Mouse (Mus musculus) cerebellum, adult 9-10 months (tissue): ENCODE data around the gene Cand2.

Experiments
- DNase-seq: peaks from one replicate; pipeline ENCODE4 v3.0.0; 2022

Cand2 gene

DNA sequence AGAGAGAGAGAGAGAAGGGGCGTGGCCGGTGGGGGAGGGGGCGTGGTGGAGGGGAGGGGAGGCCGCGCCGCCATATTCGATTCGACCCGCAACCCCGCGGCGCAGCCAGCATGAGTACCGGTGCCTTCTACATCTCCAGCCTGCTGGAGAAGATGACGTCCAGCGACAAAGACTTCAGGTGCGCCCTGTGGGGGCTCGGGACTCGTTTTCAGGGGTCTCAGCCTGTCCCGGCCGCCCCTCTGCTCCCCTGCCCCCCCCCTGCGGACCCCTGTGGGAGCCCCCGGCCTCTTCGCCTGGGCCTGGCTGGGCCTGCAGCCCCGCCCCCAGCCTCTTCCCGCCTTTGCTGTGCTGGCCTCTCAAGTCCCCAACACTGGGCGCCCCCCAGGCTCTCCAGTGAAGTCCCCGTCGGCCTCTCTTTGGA is at the start of gene Cand2:
TSS of gene Cand2 (plus strand) at position 38 of the 421 bp plus-strand sequence.
- peak; percentile 48 for DNase-seq

DNA sequence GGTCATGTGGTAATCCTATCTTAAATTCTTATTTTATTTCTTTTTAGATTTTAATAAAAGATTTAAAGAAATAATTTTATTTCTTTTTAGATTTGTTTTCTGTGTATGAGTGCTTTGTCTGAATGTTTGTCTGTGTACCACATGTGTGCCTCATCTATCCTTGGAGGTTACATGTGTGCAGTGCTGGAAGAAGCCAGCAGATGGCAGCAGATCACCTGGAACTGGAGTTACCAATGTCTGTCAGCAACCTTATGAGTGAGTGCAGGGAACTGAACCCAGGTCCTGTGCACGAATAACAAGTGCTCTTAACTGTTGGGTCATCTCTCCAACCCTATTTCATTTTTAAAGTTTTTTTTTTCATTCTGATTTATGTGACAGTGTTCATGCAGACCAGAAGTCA is 47.2 kb upstream of the Cand2 start:
- DNase-seq: peak; percentile 45

DNA sequence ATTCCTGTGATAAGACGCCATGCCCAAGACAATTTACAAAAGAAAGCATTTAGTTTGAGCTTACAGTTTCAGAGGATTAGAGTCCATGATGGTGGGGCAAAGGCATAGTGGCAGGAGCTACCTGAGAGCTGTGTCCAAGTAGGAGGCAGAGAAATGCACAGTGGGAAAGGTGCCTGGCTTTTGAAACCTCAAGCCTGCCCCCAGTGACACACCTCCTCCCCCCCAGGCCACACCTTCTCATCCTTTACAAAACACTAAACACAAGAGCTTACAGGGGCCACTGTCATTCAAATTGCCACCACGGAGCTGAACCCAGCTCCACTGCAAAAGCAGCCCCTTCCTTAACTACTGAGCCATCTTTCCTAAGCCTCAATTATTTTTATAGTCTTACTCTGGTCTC is 46.8 kb upstream of the Cand2 start:
- DNase-seq: no peak

DNA sequence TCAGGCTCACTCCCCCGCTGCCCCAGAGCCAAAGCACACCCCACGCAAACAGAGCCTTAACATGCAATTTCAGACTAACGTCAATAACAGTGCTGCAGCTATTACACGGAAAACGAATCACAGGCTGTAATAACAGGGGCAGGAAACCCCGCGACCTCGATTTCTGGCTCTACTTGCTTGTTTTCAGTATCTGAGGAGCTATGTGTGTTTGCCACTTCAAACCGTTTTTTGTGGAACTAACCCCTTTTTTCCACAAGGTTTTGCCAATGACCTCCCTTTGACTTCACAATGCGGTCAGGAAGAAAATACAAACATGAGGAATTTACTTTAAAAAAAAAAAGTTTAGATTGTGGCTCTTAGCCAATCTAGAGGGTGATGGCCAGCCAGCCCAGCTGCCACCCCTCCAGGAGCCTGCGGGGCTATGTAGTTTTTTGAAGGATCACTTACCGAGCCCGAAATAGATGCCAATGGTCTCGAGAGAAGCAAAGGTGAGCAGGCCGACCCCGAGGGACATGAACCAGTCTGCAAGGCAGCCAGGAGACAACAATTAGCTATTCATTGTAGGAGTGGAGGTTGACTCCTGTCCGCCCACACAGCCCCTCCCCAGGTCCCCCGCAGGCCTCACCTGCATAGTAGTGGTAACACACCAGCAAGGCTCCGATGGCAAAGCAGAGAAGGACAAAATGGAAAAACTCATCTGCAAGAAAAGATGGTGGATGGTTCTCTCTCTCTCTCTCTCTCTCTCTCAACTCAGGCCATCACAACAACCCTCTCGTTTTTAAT is 43.6 kb upstream of the Cand2 start:
- DNase-seq: no peak

DNA sequence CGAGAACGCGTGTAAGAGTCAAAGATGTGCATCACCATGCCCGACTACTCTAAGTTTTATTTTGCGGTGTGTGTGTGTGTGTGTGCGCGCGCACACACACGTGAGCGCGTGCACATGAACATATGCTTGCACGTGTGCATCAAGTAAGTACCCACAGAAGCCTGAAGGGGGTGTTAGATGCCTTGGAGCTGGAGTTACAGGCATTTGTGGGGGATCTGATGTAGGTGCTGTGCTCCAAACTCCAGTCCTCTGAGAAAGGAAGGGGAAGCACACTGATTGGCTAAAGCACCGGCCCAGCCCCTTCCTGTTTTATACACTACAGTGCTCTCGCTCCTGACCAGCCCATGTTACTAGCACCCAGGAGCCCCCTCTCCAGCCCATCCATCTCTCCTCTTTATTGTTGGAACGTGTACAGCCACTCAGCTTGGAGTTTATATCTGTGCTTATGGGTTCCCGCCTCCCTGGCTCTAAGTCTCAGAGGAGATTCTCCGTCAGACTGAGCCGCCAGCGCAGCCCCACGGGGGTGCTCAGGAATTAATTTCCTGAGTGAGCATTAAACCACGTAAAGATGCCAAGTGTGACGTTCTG is 41.9 kb upstream of the Cand2 start:
- no peak for DNase-seq

DNA sequence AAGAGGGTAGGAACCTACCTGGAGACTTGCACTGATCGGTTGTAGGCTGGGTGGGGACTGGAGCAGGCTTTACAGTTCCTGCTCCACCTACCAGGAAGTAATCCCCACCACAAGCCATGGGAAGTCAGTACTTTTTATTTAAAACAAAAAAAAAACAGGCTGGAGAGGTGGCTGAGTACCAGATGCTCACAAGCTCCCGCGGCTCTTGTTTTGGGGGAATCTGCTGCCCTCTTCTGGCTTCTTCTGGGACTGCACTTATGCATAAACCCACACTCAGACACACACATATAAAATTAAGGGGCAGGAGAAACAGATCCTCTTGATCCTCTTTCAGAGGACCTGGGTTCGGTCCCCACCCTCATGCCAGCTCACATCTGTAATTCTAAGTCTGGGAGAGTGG is 39.4 kb upstream of the Cand2 start:
- DNase-seq: no peak

DNA sequence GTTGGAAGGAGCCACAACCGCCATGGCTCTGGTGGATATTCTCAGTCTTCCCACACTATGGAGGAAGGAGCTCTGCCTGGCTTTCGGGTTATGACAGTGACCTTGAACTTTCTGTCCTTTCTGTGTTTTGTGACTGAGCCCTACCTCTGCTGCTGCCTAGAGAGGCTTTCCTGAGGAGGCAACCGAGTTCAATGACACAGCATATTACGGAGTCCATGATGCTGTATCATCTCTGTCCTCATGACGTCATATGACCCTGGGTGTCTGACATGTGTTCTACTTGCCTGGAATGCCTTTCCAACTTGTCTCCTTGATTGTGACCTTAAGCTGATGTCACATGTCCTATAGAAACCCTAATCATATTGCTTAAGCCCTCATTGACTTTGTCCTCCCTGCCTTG is 35.3 kb upstream of the Cand2 start:
- no peak for DNase-seq

DNA sequence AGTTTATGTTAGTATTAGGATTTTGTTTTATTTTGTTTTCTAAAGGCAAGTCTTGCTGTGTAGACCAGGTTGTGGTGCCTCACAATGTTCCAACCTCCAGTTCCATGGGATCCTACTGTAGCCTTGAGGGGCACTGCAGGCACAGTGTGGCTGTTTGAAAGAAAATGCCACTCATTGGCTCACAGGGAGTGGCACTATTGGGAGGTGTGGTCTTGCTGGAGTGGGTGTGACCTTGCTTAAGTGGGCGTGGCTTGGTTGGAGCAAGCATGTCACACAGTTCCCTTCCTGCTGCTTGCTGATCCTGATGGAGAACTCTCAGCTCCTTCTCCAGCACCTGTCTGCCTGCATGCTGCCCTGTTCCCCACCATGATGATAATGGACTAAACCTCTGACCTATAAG is 30.8 kb upstream of the Cand2 start:
- DNase-seq: no peak

DNA sequence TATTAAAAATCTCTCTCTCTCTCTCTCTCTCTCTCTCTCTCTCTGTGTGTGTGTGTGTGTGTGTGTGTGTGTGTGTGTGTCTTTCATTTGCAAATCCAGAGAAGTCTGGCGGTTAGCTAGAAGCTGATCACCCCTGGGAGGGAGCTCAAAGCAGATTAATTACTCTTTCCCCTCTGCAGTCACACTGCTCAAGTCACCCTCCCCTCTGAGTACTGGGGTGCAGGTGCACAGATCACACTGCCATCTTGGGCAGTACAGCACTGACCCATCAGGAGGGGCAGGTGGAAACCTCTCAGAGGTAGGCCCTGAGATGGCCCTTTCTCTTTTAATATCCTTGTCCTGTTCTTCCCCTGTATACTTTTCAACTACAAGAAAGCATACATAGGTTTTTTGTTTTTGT is 28.0 kb upstream of the Cand2 start:
- no peak for DNase-seq

DNA sequence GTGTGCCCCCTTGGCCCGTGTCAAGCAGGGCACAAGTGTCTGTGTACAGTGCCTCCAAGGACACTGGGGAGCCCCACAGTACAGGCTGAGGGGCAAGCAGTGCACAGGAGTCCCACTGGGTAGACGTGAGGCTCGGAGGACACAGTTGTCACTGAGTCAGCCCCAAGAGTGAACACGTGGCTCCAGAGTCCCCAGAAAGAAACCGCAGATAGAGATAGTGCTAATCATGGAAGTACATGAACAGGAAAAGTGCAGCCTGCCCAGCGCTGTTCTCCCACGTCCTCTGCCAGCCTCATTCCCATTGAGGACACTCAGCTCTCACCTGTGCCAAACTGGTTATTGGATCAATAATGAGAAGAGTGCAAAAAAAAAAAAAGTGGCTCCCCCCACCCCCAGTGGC is 18.8 kb upstream of the Cand2 start:
- DNase-seq: no peak

DNA sequence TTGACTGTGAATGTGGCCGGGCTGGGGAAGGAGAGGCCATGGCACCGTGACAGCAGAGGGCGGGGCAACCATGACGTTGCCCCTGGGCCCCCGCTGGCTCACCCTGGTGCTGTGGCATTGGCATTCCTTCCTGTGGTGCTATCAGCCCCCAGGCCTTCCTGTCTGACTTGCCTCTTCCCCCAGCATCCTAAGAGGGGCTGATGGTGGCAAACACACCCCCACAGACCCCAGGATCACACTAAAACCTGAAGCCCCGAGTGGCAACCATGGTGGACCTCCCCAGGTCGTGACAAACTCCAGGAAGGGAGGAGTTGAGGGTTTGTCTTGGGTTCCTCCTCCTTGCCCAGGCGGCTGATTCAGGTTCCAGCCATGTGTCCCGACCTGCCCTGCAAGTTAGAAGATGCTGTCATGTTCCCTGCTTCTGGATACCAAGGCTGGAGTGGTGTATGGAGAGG is 15.3 kb upstream of the Cand2 start:
- DNase-seq: no peak

DNA sequence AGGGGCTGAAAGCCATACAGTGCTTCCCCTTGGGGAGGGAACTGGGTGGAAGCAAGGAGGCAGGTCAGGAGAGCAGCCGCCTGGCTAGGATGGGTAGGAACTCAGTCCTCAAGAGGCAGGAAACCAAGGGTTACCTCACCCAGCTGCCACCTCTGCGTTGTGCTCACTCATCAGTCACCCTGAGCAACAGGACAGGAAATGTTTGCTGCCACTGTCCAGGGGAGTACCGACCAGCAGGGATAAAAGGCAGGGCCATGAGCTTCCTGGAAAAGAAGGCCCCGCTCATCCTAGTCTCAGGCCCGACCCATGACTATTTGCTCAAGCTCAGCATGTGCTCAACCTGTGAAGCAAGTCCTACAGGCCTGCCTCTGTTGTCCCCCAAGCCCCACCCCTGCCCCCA is 14.9 kb upstream of the Cand2 start:
- DNase-seq: no peak

DNA sequence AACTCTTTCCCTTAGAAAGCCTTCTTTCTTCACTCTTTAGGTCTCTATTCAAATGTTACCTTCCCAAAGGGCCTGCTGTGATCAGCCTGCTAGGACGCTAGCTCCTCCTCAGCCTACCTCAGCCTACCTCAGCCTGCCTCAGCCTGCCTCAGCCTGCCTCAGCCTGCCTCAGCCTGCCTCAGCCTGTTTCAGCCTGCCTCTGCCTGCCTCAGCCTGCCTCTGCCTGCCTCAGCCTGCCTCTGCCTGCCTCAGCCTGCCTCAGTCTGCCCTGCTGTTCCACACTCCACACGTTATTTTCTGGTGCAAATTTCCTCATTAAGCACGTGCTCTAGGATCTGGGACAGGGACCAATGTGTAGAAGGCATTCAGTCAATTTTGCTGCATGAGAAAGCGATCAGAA is 14.2 kb upstream of the Cand2 start:
- no peak for DNase-seq

DNA sequence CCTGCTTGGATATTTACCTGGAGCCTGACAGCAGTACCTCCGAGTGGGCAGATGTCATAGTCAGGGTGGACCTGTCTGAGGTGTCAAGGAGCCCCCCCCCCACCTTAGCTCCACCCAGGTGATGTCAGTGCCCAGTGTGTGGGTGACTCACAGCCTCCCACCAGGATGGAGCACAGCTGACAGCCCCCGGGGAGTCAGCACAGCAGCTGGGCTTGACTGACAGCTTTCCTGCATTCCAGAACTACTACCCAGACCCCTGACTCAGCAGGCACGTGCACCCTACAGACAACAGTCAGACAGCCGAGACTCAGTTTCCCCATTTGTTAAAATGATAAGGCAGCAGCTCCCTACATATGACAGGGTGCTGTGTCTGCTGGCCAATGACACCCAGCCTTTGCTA is 13.4 kb upstream of the Cand2 start:
- no peak for DNase-seq

DNA sequence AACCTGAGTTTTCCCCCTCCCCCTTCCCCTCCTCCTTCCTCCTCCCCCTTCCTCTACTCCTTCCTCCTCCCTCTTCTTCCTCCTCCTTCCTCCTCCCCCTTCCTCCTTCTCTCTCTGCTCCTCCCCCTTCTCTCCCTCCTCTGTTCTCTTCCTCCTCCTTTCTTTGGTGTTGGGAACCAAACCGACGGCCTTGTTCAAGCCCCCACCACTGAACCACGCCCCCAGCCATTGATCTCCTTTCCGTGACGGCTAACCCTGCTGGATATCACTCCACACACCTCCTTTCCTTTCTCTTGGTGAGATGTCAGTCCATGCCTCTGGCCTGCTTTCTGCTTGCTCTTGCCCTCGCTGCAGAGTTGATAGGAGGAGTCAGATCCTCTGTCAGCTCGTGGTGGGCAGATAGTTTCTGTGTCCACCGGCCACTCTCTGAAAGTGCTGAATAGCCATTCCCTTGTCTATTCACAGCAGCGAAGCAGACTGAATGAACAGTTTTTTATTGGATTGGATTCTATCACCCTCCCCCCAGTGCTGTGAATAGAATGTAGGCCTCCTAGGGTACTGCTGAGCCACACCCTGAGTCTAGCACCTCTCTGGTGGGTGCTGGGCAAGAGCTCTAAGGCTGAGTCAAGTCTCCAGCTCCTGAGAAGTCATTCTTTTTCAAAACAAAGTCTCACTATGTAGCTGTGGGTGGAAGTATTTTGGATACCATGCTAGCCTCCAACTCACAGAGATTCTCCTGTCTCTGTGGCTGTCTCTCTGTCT is 12.2 kb upstream of the Cand2 start, which contains the start of gene Tmem40:
TSS of gene Tmem40 (minus strand) at position 416 of the 762 bp plus-strand sequence.
- DNase-seq: no peak

DNA sequence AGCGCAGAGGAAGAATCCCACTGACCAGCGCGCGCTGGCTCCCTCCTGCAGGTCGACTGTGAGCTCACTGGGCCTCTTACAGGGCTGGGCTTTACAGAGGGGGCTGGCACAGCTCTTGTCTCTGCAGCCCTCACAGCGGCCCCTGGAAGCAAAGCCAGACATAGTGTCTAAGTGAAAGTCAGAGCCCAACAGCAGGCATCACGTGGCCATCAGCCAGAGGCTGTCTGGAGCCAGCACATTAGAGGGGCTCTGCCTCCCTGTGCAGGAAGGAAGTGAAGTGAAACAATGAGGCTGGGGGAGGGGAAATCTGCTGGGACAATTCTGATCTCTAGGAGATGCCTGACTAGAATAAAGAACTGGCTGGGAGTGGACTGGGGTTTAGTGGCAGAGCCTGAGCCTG is 10.2 kb upstream of the Cand2 start:
- DNase-seq: no peak

DNA sequence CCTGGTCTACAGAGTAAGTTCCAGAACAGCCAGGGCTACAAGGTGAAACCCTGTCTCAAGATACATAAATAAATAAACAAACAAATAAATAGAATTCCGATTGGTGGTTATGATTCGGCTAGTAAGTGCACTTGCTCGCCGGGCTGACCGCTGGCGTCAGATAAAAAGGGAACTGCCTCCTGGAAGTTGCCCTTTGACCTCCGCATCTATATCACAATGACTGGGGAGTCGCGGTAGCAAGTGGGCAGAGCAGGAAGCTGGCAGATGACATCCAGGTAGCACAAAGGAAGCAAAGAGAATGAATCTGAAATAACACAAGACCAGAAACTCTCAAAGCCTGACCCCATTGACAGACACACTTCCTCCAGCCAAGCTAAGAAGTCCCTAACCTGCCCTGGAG is 7.0 kb upstream of the Cand2 start:
- DNase-seq: no peak

DNA sequence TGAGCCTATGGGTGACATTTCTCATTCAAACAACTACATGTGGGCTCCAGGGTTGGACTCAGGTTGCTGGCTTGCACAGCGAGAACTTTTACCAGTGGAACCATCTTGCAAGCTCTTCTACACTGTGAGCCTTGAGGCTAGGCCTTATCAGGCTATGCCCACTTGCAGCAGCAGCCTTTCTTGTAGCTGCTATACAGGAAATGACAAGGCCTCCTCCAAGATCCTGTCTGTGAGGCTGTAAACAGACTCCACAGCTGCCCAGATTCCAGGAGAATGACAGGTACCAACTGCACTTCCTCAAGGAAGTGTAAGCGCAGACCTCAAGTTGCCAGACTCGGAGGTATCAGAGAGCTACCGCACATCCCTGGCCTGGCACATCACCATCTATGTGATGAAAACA is 6.1 kb upstream of the Cand2 start:
- DNase-seq: no peak

DNA sequence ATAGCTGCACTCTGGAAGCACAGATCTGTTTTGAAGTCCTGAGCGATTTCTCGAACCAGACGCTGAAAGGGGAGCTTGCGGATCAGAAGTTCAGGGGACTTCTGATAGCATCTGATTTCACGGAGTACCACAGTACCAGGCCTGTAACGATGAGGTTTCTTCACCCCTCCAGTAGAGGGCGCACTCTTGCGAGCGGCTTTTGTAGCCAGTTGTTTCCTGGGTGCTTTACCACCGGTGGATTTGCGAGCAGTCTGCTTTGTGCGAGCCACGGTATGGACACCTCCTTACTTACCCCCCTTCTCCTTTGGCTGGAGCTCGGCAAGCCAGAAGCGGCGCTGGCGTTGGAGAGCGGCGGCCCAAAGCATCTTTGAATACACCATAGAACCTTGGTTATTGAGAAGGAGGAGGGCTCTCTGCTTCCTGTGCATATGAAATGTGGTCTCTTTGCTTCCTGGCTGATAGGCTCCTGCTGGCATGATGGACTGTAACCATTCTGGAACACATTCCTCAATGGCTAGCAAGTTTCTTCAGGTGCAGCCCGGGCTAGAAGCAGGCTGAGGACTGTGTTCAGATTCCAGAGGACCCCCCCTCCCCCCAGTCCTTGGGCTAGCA is 4.2 kb upstream of the Cand2 start:
- DNase-seq: no peak

DNA sequence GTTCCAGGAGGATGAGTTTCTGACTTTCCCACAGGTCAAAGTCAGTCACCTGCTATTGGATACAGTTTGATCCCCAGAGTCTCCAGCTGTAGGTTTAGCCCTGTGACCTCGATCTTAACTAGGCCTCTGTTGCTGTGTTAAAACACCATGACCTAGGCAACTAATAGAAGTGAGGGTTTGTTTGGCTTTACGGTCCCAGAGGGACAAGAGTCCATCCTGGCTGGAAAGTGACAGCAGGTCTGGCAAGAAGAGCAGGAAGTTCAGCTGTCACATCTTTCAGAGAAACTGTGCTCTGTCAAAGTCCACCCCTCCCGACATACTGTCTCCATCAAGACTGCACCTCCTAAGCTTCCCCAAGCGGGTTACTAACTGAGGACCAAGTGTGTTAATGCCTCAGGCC is 3.5 kb upstream of the Cand2 start:
- no peak for DNase-seq

DNA sequence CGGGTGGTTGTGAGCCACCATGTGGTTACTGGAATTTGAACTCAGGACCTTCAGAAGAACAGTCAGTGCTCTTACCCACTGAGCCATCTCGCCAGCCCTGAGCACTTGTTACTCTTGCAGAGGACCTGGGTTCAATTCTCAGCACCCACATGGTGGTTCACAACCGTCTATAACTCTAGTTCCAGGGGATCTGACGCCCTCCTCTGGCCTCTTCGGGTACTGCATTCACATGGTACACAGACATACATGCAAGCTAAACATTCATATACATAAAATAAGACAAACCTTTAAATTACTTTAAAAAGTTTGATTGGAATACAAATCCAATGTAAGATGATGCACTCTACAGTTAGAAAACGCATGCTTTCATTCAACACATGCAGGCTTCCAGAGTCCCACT is 2.1 kb upstream of the Cand2 start:
- no peak for DNase-seq

DNA sequence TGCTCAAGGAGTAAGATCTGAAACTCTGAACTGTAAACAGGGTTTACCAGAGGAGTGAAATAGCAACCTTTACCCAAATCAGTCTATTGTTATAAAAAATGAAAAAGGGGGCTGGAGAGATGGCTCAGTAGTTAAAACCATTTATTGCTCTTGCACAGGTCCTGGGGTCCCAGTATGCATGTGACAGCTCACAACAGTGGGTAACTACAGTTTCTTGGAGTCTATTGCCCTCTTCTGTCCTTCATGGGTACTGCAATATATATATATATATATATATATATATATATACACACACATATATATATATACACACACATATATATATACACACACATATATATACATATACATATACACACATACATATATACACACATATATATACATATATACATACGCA is 1.7 kb upstream of the Cand2 start:
- no peak for DNase-seq

DNA sequence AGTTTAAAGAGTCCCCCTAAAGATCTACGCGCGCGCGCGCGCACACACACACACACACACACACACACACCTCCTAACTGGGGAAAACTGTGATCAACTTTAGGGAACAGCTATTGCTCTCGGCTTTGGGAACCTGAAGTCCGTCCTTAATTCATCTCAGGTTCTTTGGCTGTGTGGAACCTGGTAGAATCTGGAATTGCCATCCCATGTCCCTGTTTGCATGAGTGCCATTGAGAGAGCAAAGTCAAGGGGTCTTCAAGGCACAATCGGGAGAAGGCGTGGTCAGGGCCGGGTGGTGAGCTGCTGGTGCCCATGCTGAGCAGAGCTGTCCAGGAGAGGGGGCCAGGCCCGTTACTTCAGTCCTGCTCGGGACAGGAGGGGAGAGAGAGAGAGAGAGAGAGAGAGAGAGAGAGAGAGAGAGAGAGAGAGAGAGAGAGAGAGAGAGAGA is 348 bp upstream of the Cand2 start:
- DNase-seq: peak; percentile 42

DNA sequence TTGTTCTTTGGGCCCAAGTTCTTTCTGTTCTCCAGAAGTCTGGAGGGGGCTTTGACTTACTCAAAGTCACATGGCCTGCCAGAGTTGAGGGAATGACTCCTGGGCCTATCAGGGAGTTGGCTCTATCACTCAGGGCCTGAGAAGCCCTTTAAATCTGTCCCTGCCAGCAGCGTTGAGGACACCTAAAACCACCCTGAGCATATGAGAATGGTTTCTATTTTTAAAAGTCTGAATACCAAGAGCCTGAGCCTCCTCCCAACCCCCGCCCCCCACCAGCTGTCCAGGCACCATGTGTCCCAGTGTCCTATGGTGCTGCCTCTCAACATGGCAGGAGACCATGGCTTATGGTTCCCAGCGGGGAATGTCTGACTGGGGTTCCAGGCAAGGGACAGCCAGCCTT is 1.5 kb downstream of the Cand2 start:
- DNase-seq: peak; percentile 80
